25 mouse cellular contexts compared by ENCODE assay signal in the genomic region with DNA sequence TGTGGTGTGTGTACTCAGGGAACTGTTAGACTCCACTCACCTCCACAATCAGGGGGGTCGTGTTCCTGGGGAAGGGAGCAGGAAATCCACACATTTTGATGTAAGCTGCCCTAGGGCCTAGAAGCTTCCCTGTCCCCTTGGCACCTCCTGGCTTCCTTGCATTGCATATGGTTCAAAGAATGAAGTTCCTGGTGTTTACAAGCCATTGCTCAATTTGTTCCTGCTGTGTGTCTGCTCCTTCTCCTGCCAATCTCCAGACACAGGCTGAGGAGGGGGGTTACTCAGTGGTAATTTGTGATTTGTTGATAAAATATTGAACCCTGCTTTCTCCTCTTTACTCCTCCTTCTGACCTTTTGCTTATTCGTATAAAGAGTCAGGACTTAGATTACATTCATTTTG. TPM values are rescaled to one million over a fixed set of nuclear protein-coding genes. Genes with fewer than 3 reads are reported as not detected.
DNase-seq lines count a peak whose midpoint lies in the region; ATAC-seq and TF ChIP-seq lines count a peak whose summit lies in the region.
"Had no signal": no experiment of that assay in that cellular context is flagged by ENCODE, and none has a peak within 500 bp of the region (broad histone marks: within the 10 kb centered on the region; RNA-seq: fewer than 3 reads in every experiment).

No protein-coding gene starts in this region.

- no peak overlapping the region for H3K4me3 ChIP-seq in hindbrain, postnatal 0 days (ENCODE audit: low read length)
- no peak overlapping the region for H3K4me3 ChIP-seq in hindbrain, embryonic 13.5 days
- H3K4me3 ChIP-seq: embryonic facial prominence, embryonic 12.5 days; embryonic facial prominence, embryonic 15.5 days; heart, adult 2 months; heart, embryonic 10.5 days; heart, embryonic 13.5 days; hindbrain, embryonic 12.5 days had no signal

- no peaks in the 10 kb centered on the region for H3K9me3 ChIP-seq in hindbrain, postnatal 0 days (ENCODE audit: low read length)
- no peaks in the 10 kb centered on the region for H3K9me3 ChIP-seq in hindbrain, embryonic 13.5 days
- H3K9me3 ChIP-seq: embryonic facial prominence, embryonic 12.5 days; embryonic facial prominence, embryonic 15.5 days; heart, embryonic 10.5 days; heart, embryonic 13.5 days; hindbrain, embryonic 12.5 days had no signal

- ATAC-seq in hindbrain, postnatal 0 days, result peak; percentile 36; the same call in 1 of the 2 replicates
- no peak for ATAC-seq in hindbrain, embryonic 13.5 days (ENCODE audit: low FRiP score)
- ATAC-seq: forebrain, embryonic 14.5 days; forebrain, postnatal 0 days; hindbrain, embryonic 16.5 days; inflammation-experienced regulatory T-cells, adult 6 months; intestine, embryonic 16.5 days had no signal

- H3K27me3 ChIP-seq in hindbrain, postnatal 0 days (ENCODE audit: insufficient read depth, low read length), result no peaks in the 10 kb centered on the region
- 0 out of 2 replicates have a peak, but pooled peaks cover 3% of the 10 kb centered on the region for H3K27me3 ChIP-seq in hindbrain, embryonic 13.5 days
- H3K27me3 ChIP-seq: embryonic facial prominence, embryonic 12.5 days; embryonic facial prominence, embryonic 15.5 days; heart, embryonic 13.5 days had no signal

- H3K27ac ChIP-seq in hindbrain, postnatal 0 days, result no peak overlapping the region
- no peak overlapping the region for H3K27ac ChIP-seq in hindbrain, embryonic 13.5 days
- H3K27ac ChIP-seq: embryonic facial prominence, embryonic 12.5 days; embryonic facial prominence, embryonic 15.5 days; heart, adult 2 months; heart, embryonic 10.5 days; heart, embryonic 13.5 days; hindbrain, embryonic 12.5 days had no signal

- WGBS in hindbrain, postnatal 0 days, result 47% methylated on average over 2 of the region's 2 CpGs
- 59% methylated on average over 2 of the region's 2 CpGs for WGBS in hindbrain, embryonic 13.5 days

- H3K9ac ChIP-seq in hindbrain, postnatal 0 days (replicated peaks; ENCODE audit: low read length), result no peak overlapping the region
- no peak overlapping the region for H3K9ac ChIP-seq in hindbrain, embryonic 13.5 days
- H3K9ac ChIP-seq: embryonic facial prominence, embryonic 12.5 days; embryonic facial prominence, embryonic 15.5 days; forebrain, postnatal 0 days; heart, embryonic 13.5 days; hindbrain, embryonic 12.5 days had no signal

- H3K4me1 ChIP-seq in hindbrain, postnatal 0 days (ENCODE audit: insufficient read depth, low read length), result no peaks in the 10 kb centered on the region; the same call in 1 of the 2 replicates
- H3K4me1 ChIP-seq in hindbrain, embryonic 13.5 days (replicated peaks), result peaks cover 10% of the 10 kb centered on the region

- no peaks in the 10 kb centered on the region for H3K36me3 ChIP-seq in hindbrain, postnatal 0 days (ENCODE audit: insufficient read depth, low read length)
- H3K36me3 ChIP-seq in hindbrain, embryonic 13.5 days, result no peaks in the 10 kb centered on the region
- H3K36me3 ChIP-seq: embryonic facial prominence, embryonic 15.5 days; heart, embryonic 10.5 days; hindbrain, embryonic 12.5 days had no signal

- DNase-seq in cerebellum, postnatal 10 days, result peak; percentile 58 to 66
- no peak for DNase-seq in cerebellum, adult 8-10 months
- DNase-seq in hindbrain, postnatal 0 days (ENCODE audit: low spot score), result no peak
- peak; percentile 18 for DNase-seq in retina, embryonic 14.5 days (ENCODE audit: low spot score)
- DNase-seq in retina, postnatal 1 day, result no peak
- DNase-seq in gastrocnemius, adult 18-20 months (ENCODE audit: low spot score), result no peak
- DNase-seq in liver, result no peak
- DNase-seq: adrenal gland, adult 2 months; adrenal gland, postnatal 14 days; forebrain, postnatal 0 days; gastrocnemius, postnatal 25 days; heart, adult 2 months; heart, postnatal 14 days had no signal

- no peak for TF ChIP-seq CTCF in hindbrain, postnatal 0 days (IDR thresholded peaks at IDR 0.05; ENCODE audit: low read depth)

- H3K4me2 ChIP-seq in hindbrain, postnatal 0 days (ENCODE audit: low read depth, low read length), result no peak overlapping the region
- no peak overlapping the region for H3K4me2 ChIP-seq in hindbrain, embryonic 13.5 days
- H3K4me2 ChIP-seq: embryonic facial prominence, embryonic 12.5 days; embryonic facial prominence, embryonic 15.5 days; heart, embryonic 13.5 days; hindbrain, embryonic 12.5 days had no signal

RNA-seq across cellular contexts. Expression of a gene that starts 25.5 kb away (rescaled TPM):
- 40.0 and 43.7 TPM in 2 replicates for total RNA-seq in hindbrain, postnatal 0 days (2014; rRNA removed)
- polyA plus RNA-seq in hindbrain, postnatal 0 days (2015; fragmentation: Nextera tagmentation; extraction: Ambion mirVana), result 8.0 and 8.8 TPM in 2 replicates
- 6.4 and 7.5 TPM in 2 replicates for polyA plus RNA-seq in hindbrain, embryonic 13.5 days (2015; fragmentation: Nextera tagmentation; extraction: Ambion mirVana)
- 1 to 10 TPM; 2.3 to 2.9 TPM for total RNA-seq in gastrocnemius, adult 18-20 months (2021)
- total RNA-seq: common myeloid progenitor, adult 5-6 weeks; hematopoietic stem cell, adult 5-6 weeks had no signal
- polyA plus RNA-seq: inflammation-experienced regulatory T-cells, adult 6 months had no signal

Comparison
In these comparisons a context has a peak if more than half of its experiments do, and no peak if none do; other contexts are left out.
1. DNase-seq: peak in cerebellum, postnatal 10 days (2 of 2) and retina, embryonic 14.5 days (single experiment); none in cerebellum, adult 8-10 months (single experiment), hindbrain, postnatal 0 days (single experiment), retina, postnatal 1 day (single experiment), gastrocnemius, adult 18-20 months (single experiment) and liver (single experiment).
2. RNA of a gene that starts 25.5 kb away (total RNA-seq): 40.0 to 43.7 TPM in hindbrain, postnatal 0 days; 2.3 to 2.9 TPM in gastrocnemius, adult 18-20 months; every median in the first group is over 10 times any median in the second.